Mouse (Mus musculus): ENCODE data around the gene Mospd3.
"Not testable (repeated sequence)": the region's sequence is repeated elsewhere in the genome, so short reads cannot be mapped to it uniquely, and the experiment has no call there.

Mospd3 gene

GRCm38 (mm10) chr5:137615347-137615746 lies 14.5 kb upstream of the Mospd3 start:
- no peak for DNase-seq

GRCm38 (mm10) chr5:137614921-137615320 lies 14.1 kb upstream of the Mospd3 start:
- not testable (repeated sequence) for DNase-seq

- DNase-seq, result peak in 1 of 2 experiments; percentile 24
Measured at GRCm38 (mm10) chr5:137613550-137613949, 12.7 kb upstream of the Mospd3 start, which contains the start of gene Pcolce. Gene Pcolce (minus strand): TSS chr5:137613784.

GRCm38 (mm10) chr5:137613076-137613475 lies 12.2 kb upstream of the Mospd3 start:
- DNase-seq, result no peak

GRCm38 (mm10) chr5:137611245-137611602 lies 10.4 kb upstream of the Mospd3 start:
- DNase-seq, result peak in 1 of 2 experiments; percentile 61

- DNase-seq, result peak; percentile 79 to 84
Measured at GRCm38 (mm10) chr5:137610548-137611244, 9.8 kb upstream of the Mospd3 start.

GRCm38 (mm10) chr5:137610056-137610455 lies 9.2 kb upstream of the Mospd3 start:
- DNase-seq, result no peak

- no peak for DNase-seq
Measured at GRCm38 (mm10) chr5:137609292-137609691, 8.4 kb upstream of the Mospd3 start.

- DNase-seq, result peak in 1 of 2 experiments; percentile 33
Measured at GRCm38 (mm10) chr5:137608654-137609190, 7.9 kb upstream of the Mospd3 start.

GRCm38 (mm10) chr5:137607860-137608653 lies 7.2 kb upstream of the Mospd3 start:
- no peak for DNase-seq

GRCm38 (mm10) chr5:137601365-137601729 lies 489 bp upstream of the Mospd3 start:
- DNase-seq, result peak in 1 of 2 experiments; percentile 59

GRCm38 (mm10) chr5:137600281-137600618 lies 608 bp downstream of the Mospd3 start:
- no peak for DNase-seq

- peak in 1 of 2 experiments; percentile 19 for DNase-seq
Measured at GRCm38 (mm10) chr5:137599600-137599999, 1.3 kb downstream of the Mospd3 start.

GRCm38 (mm10) chr5:137598100-137598826 lies 2.6 kb downstream of the Mospd3 start:
- DNase-seq, result no peak

- DNase-seq, result no peak
Measured at GRCm38 (mm10) chr5:137597625-137598024, 3.2 kb downstream of the Mospd3 start.

- DNase-seq, result peak in 1 of 2 experiments; percentile 22
Measured at GRCm38 (mm10) chr5:137596601-137597261, 4.1 kb downstream of the Mospd3 start.

GRCm38 (mm10) chr5:137595921-137596320 lies 4.9 kb downstream of the Mospd3 start:
- DNase-seq, result no peak

GRCm38 (mm10) chr5:137590507-137590906 lies 10.4 kb downstream of the Mospd3 start:
- no peak for DNase-seq

GRCm38 (mm10) chr5:137584976-137585375 lies 15.9 kb downstream of the Mospd3 start:
- DNase-seq, result peak; percentile 80 to 89

- DNase-seq, result no peak
Measured at GRCm38 (mm10) chr5:137583670-137584169, 17.1 kb downstream of the Mospd3 start.

GRCm38 (mm10) chr5:137582702-137583101 lies 18.2 kb downstream of the Mospd3 start:
- DNase-seq, result no peak

GRCm38 (mm10) chr5:137580246-137580645 lies 20.6 kb downstream of the Mospd3 start:
- DNase-seq, result no peak

All from kidney, postnatal 36 days (tissue).